Mouse (Mus musculus) layer of hippocampus, adult 9-11 months (tissue): ENCODE measurements around the gene Gm3248.
"Not testable (repeated sequence)": the region's sequence is repeated elsewhere in the genome, so short reads cannot be mapped to it uniquely, and the experiment has no call there.

Source experiments
- DNase-seq: peaks from one replicate; pipeline ENCODE4 v3.0.0; 2022

Gene Gm3248

DNA sequence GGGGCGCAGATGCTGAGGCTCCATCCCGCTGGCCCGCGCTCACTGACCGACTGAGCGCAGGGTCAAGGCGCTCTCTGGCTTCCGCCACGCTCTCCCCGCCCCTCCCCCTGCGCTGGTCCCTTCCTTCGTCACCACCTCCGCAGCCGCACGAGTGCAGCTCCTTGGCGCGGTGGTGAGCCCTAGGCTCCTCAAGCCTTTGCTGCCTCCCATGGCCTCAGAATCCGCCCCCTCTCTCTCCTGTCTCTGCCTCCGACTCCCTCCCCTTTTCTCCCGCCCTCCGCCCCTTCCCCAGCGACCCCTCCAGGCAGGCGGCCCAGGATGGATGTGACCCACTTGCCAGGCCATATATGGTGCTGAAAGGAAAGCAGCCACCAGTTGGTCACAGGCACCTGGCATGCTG is at the start of gene Gm3248:
Gene Gm3248, minus strand, starts transcription at position 111 of the 400 bp plus-strand sequence.
- peak; percentile 8 for DNase-seq

DNA sequence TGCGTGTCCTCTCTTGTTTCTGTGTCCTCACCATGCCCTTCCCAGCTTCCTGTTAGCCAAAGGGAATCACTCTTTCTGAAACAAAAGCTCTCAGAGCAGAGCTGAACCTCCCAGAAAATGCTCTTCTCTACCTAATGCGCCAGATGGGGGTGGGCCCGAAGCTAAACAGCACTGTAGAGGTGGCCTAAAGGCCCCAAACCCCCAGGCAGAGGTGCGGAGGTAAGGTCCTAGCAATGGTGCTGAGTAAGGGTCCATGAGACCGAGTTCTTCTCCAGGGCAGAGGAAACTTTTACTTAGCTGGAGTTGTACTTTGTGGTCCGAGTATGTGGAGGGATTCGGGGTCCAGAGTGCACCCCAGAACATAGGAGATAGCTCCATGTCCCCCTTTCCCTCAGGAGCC is 25.6 kb upstream of the Gm3248 start:
- DNase-seq = not testable (repeated sequence)

- DNase-seq = not testable (repeated sequence)
Observed at GRCm38 (mm10) chr14:5979037-5979436, 17.5 kb upstream of the Gm3248 start, which contains the start of gene Gm3453. Gene Gm3453, minus strand, starts transcription at chr14:5979137.

DNA sequence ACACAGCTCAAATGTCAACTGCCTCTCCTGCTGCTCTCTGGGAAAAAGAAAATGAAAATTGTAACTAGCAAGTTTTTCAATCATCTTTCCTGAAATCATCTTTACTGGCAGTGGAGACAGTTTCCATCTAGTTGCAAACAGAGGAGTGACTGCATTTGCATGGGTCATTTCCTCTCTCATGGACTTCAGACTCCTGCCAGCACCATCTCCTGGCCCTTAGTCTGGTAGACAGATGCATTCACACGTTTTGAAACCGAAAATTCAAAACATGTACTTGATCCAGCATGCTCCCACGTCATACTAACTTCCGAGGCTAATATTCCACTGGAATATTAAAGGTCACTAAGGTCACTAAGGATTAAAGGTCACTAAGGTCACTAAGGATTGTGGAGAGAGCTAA is 896 bp upstream of the Gm3248 start:
- DNase-seq = not testable (repeated sequence)

GRCm38 (mm10) chr14:5961102-5961501 is 443 bp downstream of the Gm3248 start:
- not testable (repeated sequence) for DNase-seq

DNA sequence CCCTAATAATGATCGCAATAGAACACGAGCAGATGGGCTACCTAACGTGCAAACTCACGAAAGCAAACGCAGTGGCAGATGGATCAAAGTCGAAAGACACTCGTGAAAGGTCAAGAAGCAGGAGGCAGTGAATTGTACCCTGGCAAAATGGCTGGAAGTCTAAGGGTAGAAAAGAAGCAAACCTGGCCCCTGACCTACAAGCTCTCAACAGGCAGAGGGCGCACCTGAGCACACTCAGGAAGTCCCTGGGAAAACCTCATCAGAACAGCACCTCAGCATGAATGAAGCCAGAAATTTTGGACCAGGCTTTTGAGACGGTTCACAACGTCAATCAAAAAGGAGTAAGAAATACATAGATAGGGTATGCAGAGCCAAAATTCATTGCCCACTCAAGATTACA is 1.1 kb downstream of the Gm3248 start:
- DNase-seq = not testable (repeated sequence)

GRCm38 (mm10) chr14:5923276-5923675 is 38.3 kb downstream of the Gm3248 start:
- not testable (repeated sequence) for DNase-seq

DNA sequence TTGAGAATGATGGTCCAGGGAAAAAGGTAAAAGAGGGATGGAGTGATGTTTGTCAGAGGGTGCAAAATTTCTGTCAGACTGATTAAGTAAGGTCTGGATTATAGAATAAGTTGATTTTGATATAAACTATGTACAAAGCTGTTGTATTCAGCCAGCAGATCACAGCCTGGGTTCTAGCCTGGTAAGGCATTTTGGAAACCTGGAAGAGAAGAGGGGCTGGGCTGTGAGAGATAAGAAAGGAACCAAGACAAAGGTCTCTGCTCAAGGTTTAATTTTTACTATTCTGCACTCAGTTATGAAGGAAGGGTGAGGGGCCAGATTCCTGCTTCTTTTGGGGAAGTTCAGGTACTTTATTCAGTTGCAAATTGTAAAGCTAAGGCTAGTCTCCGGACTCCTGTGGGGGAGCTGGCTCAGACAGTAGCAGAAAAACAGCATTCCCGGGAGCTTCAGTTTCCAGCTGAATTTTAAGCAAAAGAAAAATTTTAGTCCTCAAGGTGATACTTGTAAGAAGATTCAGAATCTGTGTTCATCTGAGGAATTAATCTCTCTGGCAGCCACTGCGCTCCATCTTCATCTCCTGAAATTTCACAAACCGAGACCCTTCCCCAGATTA is 43.1 kb downstream of the Gm3248 start:
- not testable (repeated sequence) for DNase-seq

DNA sequence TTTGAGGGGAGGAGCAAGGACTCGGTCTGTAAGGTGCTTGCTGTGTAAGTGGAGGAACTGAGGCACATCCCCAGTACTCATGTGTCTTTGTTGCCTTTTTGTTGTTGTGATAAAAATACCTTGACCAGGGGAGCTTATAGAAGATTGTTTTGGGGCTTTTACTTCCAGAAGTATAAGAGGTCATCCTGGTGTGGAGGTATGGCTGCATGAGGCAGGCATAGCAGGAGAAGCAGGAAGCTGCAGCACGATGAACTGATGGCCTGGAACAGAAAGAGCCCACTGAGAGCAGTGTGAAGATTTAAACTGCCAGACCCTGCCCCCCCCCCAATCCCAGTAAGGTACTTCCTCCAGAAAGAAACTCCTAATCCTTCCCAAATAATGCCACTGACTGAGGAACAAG is 47.8 kb downstream of the Gm3248 start:
- DNase-seq = not testable (repeated sequence)
